Mouse (Mus musculus): Measurements from ENCODE around the gene Gm20388.

DNA sequence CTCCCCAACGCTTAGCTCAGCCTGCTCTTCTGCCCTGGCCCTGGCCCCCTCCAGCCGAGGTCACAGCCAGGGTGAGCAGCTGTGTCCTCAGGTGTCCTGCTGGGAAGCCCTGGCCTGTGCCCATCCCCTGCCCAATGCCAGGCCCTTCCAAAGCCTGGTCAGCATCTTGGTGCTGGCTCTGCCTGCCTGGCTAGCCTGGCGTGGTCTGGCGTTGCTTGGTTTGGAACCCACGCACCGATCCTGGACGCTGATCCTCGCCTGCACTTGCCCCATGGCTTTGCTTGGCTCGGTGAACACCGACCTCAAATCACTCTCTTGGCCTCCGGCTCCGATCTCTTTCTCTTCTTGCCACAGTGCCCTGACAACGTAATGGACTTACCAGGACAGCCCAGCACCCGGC, 152.1 kb downstream of the Gm20388 start:
- TF ChIP-seq POLR2A (IDR thresholded peaks at IDR 0.05; ENCODE audit: extremely low read depth, insufficient read depth, low read length) (no peak), CTCF (IDR thresholded peaks at IDR 0.05; ENCODE audit: extremely low read depth, insufficient read depth, low read length) (no peak)

All from cortical plate, adult 2 months (tissue).